Mouse (Mus musculus) T-cell, adult 2 months (primary cell): ENCODE data around the gene Cntd1.
"Not testable (repeated sequence)": the region's sequence is repeated elsewhere in the genome, so short reads cannot be mapped to it uniquely, and the experiment has no call there.

ENCODE experiments used
- DNase-seq: peaks from one replicate; pipeline ENCODE4 v3.0.0; 2022; ENCODE audit warnings: low spot score

Cntd1 gene

DNA sequence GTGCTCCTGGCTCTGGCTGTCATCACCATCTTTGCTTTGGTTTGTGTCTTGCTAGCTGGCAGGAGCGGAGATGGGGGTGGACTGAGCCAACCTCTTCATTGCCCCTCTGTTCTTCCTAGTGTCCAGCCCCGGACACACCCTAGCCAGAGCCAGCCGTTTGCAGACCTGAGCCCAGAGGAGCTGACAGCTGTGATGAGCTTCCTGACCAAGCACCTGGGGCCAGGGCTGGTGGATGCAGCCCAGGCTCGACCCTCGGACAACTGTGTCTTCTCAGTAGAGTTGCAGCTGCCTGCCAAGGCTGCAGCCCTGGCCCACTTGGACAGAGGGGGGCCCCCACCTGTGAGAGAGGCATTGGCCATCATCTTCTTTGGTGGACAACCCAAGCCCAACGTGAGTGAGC is 52.1 kb downstream of the Cntd1 start:
- not testable (repeated sequence) for DNase-seq

DNA sequence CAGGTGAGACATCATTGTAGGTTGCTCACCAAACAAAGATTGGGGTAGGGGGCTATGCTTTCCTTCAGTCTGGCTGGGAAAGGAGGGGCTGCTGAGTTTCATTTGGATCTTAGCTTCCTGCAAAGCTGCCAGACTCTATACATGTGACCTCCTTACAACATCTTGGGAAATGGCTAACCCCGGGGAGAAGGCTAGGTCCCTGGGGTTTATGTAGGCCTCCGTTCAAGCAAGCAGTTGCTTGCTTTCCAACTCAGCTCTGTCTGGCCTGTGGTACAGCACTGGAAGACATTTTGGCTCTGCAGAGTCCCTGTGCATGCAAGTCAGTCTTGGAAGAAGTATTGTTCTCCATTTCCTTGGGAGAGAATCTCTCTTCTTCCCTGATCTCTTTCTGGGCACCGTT is 53.7 kb downstream of the Cntd1 start:
- DNase-seq: no peak

DNA sequence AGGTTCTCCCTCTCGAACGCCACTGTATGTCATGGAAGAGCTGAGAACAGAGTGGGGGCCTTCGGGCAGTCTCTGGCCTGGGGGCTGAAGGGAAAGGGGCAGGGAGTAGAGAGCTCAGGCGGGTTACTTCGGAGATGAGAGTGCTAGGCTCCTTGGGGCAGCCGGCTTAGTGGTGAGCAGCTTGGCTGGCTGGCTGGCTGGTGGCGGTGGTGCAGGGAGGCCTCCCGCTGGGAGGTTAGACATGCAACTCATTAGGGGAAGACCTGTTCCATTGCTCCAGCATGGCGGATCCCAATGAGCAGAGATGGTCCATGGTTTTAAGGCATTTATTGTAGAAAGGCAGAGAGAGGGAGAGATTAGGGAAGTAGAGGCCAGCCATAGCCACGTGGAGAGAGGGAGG is 55.2 kb downstream of the Cntd1 start:
- no peak for DNase-seq

DNA sequence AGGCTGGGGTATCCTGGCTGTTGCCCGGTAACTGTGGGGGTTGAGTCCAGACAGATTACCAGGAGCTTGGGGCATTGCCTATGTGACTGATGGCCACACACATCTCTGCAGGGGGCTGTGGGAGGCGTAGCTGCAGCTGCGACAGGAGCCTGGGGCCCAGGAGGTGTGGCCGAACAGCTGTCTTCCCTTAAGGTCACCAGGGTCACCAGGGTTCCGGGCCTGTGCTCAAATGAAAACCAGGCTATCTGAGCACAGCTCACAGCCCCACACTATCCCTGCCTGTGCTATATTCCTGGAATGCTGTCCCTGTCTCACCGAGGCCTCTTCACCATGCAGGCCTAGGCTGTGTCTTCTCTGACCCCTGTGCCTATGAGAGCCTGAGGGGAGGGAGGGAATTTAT is 55.7 kb downstream of the Cntd1 start:
- no peak for DNase-seq

DNA sequence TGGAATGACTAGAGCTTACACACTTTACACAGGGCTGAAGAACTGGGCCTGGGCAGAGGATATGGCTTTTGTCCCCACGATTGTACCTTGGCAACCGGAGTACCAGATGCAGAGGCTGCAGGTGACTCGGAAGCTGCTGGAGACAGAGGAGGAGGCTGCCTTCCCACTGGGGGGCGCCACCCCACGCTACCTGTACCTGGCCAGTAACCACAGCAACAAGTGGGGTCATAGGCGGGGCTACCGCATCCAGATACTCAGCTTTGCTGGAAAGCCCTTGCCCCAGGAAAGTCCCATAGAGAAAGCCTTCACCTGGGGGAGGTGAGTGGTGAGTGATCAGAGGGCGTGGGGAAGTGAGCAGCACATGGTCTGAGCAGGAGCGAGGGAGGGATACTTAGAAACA is 56.9 kb downstream of the Cntd1 start:
- no peak for DNase-seq

DNA sequence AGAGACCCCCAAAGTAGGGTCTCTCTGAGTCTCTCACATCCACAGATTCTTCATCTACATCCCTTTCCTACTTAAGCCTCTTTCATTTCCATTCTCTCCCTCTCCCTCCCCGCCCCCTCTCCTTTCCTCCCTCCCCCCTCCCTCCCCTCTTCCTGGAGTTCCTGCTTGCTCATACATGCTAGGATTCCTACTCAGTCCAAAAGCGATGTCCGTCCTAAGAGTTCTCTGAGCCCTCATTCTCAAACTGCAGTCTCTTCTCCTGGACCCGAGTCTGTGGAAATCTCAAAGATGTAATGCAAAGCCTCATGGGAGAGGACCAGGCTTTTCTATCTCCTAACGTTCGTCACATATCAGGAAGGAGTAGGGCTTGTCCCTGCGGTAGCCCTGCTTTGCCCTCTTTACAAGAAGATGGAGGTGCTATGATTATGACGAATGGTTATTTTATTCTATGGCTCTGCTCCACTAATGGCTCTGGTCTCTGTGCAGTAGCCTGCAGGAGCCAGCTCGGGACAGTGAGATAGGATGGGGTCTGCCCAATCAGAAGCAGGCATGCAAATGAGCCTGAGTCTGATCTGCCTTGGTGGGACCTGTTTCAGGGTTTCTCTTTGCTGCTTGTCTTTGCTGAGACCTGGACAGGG is 59.4 kb downstream of the Cntd1 start:
- DNase-seq: no peak
